Mouse (Mus musculus) gastrocnemius, adult 18-20 months (tissue): ENCODE results near the gene Eml1. TPM values are rescaled to one million over a fixed set of nuclear protein-coding genes. Genes with fewer than 3 reads are reported as not detected.
A peak's percentile ranks its signal among the peaks of the same experiment; 100 is the strongest.

Experiments
- DNase-seq: peaks from one replicate; pipeline ENCODE4 v3.0.0; 2021; ENCODE audit warnings: low spot score
- total RNA-seq, 2 experiments: library from RNA; stranded (reverse); gene quantifications; 2 replicates each; pipeline ENCODE4 v1.2.3; 2021

Eml1 gene
- total RNA-seq, 2 experiments from 2014 or later = 99.0 to 99.1 TPM

DNA sequence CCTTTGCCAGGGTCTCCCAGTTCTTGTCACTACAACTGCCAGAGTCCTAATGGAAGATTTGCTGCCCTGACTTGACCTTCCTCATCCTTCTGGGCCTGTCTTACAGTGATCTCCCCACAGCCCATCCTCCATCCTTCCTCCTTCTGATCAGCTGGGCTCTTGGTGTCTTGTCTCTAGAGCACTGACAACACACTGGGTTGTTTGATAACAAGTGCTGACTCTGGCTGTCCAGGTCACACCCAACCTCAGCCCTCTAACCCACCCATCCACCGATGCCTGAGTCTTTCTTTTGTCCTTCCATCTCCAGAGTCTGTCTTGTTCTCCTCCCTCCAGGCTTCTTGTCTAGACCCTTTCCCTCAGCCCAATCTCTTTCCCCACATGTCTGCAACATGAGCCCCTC lies 50.7 kb downstream of the Eml1 start:
- no peak for DNase-seq

DNA sequence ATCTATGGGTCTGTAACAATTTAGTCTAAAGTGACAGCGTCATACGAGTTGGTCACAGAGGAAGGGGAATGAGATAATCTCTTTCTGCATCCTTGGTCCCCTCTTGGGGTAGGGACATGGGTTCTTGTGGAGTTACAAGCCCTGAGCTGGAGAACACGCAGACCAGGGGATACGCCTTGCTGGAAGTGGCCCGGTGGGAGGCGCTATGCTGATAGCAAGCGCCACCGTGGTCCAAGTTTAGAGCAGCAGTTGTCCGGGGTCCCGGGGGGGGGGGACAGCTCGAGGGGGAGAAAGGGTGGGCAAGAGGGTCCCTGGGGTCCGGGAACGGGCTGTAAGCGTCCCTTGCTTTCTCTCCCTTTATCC lies 51.7 kb downstream of the Eml1 start:
- peak; percentile 41 for DNase-seq

DNA sequence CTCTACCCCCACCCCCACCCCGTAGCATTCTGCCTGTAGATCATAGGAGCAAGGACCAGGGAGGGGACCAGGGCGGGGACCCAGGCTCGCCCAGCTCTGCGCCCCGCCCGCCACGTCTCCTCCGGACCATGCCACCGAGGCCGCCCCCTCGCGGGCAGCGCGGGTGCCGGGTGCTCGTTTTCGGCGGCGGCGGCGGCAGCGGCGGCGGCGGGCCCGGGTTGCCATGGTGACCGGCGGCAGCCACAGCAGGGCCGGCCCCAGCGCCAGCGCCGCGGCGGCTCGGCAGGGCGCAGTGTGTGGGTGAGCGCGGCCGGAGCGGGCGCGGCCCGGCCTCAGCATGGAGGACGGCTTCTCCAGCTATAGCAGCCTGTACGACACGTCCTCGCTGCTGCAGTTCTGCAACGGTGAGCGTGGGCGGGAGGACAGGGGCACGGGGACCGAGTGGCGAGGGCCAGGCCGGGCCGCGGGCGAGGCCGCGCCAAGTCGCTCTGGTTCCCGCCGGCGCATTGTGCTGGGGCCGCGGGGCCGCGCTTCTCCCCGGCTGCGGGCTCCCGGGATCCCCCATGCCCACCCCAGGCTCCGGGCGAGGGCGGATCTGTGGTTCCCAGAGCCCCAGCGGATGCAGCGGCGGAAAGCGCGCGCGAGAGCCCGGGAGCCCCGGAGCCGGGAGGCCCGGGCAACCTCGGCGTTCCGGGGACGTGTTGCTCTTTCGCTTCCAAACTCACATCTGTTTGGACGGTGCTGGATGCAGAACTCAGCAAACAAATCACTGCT lies 52.3 kb downstream of the Eml1 start:
- DNase-seq = peak; percentile 88

DNA sequence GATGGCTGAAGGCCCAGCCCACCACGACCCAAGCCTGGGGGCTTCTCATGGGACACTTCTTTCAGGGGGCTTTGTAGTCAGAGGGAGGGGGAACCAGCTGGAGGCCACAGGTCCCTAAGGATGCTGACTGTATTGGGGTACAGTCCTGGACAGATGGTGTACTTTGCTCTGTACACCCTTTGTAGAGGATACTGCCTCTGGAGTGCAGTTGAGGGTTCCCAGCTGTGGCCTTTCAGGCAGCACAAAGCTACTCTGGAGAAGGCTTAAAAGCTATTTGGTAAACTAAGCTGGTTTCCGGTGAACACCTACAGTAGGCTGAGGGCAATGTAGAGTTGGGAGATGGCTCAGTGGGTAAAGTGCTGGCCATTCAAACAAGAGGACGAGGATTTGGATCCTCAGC lies 60.2 kb downstream of the Eml1 start:
- DNase-seq = no peak

DNA sequence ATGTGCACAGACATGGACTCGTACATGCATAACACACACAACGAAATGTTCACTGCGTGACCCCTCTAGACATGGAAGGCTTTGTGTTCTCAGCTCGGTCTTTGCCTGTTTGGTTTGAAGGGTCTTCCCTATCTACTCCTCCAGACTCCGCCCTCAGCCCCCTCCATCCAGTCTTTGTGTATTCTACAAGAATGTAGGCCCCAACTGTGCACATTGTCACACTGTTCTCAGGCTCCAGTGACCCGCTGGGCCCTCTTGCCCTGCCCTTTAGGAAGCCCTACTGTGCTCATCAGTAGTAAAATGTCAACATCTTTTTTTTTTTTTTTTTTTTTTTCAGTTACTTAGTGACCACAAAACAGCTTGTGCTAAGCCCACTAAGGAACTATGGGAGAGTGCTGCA lies 61.0 kb downstream of the Eml1 start:
- no peak for DNase-seq

DNA sequence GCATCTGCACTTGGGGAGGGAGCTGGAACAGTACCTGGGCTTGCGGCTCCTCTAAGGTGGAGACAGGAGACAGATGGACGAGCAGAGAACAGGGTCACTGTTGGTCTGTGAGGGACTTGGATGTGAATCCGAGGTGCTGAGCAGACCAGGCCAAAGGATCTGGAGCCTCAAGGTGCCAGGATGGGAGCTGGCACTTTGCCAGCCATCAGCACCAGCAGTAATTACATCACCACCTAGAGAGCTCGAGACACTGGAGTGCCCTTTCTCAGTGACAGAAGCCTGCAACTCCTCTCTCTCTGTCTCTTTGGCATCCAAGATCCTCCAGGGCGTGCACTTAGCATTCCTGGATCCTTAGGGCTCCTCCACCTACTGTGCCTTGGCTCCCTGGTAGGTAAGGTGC lies 61.8 kb downstream of the Eml1 start:
- no peak for DNase-seq

DNA sequence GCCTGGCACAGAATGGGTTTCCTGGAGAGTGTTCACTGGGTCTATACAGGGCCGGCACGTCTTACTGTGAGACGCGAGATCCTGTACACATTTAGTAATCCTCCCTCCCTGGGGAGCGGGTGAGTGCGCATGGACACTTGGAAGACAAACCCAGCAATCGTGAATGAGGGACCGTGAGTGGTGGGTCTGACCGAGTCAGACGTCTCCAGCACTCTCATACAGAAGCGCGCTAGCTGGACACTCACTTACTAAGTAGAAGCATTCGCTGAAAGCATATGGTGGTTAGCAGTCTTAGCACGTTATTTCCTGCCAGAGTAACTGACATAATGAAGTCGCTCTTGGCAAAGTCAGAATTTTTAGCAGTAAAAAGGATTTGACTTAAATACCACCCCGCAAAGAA lies 62.3 kb downstream of the Eml1 start:
- no peak for DNase-seq

DNA sequence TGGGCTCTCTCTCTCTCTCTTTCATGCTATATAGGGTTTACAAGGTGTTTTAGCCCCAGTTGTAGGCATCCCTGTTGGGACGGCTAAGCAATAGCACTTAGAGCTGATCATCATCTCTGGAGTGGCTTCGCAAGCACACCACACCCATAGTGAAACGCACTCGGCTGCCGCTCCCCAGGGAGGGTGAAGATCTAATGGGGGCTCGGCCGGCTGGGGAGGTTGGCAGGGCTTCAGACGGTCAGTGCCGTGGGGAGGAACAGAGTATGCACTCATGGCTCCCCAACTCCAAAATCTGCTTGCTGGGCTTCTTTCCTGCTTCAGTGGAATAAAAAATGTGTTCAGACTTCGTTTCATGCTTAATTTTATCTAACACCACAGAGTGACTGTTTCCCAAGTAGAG lies 62.7 kb downstream of the Eml1 start:
- DNase-seq = peak; percentile 48

DNA sequence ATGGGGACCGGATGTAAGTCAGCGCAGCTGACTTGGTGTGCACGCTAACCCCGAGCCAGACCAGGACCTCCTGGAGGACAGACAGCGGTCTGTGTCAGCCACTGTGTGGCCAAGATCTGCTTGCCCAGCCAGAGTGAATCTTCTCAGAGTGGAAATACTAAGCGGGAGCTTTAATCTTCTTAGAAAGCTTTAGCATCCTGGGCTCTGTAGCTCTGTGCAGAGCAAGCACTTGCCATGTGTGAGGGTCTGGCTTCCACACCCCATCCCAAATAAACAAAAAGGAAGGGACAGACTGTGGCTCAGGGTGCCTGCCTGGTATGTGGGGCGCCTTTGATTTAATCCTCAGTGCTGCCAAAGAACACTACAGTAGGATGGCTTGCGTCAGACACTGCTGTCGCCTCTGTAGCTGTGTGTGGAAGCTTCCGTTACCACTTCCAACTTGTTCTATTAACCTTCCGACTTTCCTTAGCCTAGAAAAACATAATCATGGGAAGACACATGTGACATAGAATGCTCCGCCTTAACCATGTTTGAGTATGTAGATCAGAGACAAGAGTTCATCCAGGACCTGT lies 64.8 kb downstream of the Eml1 start:
- DNase-seq = no peak

DNA sequence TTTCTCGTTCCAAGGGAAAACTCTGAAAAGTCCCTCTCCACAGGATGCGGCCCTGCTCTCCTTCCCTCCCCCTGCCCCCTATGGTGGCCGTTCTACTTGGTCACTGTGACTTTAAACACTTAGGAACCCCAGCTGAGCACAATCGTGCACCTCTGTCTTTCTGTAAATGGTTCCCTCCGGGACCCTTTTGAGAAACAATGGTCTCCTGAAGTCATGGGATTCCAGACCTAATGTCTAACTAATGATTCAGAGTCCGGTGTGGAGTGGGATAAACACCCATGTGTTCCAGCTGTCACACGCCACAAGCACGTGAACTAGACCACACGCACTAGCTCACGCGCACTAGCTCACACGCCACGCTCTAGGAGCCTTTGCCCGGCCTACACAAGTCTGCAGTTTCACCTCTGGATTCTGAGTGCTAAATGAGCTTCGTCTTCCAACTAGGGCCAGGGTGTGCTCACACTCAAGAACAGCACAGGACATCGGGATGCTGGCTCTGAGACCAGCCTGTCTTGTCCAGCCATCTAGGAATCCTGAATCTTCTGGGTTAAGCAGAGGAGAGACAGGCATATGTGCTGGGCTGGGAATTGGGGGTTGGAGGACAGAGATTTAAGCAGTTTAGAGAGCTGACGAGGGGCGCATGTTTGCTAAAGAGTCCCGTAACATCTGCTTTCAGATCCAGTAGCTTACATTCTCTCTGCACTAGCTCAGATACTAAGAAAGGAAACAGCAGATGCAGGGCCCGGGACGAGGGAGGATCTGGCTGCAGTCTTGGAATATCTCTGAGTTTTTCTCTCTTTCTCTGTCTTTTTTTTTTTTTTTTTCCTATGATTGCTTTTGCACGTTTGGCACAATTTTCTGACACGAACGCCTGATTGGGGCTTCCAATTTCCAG lies 65.5 kb downstream of the Eml1 start:
- DNase-seq = peak; percentile 48

DNA sequence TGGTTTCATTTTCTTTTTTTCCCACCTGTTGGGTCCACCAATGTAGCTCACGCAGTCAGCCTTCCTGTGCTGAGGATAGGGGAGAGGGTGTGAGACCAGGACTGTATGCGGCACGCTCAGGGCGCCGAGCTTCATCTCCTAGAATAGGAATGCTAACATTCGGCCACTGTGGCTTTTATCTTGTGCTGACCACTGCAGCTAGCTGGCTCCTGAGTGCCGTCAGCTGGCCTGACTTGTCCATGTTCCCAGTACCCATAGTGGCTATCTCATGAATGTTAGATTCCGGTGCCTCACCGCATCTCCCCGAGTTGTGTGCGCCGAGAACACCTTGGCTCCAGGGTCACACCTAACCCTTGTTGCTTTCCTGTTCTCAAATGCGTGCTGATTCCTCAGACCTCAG lies 66.7 kb downstream of the Eml1 start:
- DNase-seq = no peak

DNA sequence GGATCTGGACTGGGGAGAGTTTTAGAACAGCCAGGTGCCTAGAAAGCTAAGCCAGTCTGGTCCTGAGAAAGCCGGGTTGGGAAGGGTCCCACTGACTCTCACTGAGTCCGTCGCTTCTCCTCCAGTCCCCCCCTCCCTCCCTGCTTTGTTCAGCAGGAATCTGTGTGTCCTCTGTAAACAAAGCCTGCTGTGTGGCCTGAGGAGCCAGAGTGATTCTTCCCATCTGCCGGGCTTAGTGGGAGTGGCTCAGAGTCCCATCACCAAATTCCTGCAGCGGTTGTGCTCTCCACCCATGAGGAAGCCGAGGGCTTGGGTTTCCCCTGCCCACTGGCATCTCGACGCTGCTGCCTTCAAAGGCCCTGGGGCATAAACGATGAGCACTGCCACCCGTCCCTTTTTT lies 72.5 kb downstream of the Eml1 start:
- no peak for DNase-seq

DNA sequence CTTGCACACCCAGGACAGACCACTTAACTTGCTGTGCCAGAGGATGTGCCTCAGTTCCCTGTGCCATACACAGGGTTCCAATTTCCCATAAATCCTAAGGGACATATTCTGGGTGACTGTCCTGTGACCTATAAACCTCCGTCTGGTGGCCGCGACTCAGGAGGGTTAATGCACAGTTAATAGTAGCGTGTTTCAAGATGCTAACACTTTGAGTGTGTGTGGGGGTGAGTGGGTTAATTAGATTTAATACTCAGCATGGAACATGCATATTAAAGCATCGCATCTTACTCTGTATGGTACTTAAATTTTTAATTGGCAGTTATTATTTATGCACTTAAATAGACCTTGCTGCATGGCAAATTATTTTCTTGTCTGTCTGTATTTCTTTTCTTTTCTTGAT lies 73.0 kb downstream of the Eml1 start:
- no peak for DNase-seq

DNA sequence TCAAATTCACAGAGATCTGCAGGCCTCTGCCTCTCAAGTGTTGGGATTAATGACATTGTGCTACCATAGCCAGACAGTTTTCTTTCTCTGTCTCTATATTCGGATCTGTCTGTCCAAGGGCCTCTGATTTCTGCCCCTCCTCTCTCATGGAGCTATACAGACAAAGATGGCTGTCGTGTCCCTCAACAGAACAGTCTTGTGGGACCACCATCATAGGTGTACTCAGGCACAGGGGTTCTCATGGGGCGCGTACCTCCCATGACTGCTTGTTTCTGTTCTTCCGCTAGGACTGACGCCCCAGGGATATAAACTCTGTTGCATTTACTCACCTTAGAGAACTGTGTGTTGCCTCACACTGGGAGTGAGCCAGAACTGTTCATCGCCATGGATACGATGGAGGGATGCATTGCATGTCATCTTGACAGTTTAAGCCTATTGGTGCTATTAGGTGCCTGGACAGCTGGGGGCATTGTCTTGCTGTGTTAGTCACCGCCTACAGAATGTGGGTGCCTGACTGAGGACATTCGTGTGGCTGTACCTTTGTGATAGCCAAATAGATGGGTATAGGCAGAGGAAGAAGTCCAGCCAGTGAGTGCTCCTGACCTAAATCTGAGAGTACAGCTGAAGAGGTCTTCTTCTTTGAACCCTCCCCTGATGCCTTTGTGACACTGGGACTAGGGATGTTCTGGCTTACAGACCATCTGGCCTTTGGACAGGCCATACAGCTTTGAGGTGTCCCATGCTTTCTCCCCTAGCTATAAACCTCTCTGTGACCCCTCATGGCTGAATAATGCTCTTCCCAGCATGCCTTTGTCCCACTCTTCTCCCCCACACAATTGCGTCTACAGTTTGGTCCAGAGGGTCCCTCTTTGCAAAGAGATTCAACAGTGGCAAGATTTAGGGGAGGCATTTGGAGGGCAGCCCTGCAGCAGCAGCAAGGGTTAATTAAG lies 73.7 kb downstream of the Eml1 start:
- DNase-seq = no peak

DNA sequence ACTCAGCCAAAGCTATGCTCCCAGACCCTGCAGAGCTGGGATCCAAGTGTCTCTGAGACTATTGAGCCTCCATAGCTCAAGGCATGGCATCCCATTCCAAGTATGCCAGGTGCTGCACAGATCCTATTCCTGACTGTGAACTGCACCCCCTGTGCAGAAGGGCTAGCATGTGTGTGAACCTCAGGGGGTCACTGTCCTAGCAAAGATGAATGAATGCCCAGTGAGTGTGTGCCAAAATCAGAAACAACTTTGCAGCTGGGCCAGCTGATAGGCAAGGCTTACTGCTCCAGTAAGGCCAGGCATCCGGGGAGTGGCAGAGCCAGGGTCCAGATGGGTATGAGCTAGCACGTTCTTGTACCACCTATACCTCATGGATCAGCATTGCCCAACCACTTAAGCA lies 76.0 kb downstream of the Eml1 start:
- DNase-seq = no peak

DNA sequence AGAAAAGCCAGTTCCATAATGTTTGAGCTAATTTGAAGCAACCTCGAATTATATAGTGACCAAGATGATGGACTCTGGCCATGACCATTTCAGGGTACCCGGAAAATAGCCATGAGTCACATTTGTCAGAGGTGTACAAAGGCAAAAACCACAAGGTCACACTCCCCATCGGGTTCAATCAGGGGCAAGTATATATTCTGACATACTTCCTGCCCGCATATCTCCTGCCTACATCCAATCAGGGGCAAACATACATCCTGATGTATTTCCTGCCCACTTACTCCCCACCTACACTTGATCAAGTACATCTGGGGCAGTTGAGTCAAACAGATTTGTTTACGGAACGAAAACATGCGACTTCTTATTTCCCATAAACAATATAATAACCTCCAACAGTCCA lies 77.6 kb downstream of the Eml1 start:
- no peak for DNase-seq

DNA sequence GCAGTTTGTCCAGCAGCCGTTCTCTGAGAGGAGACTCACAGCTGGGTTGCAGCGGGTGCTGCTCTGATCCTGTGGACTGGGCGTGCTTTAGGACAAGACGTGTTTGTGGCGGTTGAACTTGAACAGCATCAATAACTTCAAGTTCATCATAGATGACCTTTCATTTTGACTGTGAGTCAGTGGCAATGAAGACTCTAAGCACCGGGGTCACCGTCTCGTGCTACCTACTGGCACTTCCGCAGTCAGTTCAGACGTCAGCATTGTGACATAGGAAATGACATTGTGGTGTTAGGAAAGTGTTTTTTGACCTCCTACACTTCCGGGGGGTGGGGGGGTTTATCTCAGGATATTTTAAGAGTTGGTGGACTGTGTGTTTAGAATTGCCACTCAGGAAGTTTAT lies 79.2 kb downstream of the Eml1 start:
- DNase-seq = no peak

DNA sequence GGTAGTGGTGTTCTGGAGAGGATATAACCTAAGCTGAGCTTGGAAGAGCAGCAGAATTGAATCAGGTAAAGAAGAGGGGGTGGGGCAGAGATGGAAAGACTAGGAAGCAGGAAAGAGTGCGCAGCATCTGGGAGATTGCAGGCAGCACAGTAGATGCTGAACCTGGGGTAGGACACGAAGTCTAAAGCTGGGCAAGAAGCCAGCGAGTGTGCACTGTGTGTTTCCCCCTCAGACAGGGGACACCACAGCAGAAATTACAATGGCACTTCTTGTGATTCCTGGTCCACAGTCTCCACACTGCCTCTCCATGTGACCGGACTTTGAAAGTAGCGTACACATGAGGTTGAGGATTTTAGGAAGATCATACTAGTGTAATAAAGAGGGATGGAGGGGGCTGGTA lies 79.8 kb downstream of the Eml1 start:
- no peak for DNase-seq

DNA sequence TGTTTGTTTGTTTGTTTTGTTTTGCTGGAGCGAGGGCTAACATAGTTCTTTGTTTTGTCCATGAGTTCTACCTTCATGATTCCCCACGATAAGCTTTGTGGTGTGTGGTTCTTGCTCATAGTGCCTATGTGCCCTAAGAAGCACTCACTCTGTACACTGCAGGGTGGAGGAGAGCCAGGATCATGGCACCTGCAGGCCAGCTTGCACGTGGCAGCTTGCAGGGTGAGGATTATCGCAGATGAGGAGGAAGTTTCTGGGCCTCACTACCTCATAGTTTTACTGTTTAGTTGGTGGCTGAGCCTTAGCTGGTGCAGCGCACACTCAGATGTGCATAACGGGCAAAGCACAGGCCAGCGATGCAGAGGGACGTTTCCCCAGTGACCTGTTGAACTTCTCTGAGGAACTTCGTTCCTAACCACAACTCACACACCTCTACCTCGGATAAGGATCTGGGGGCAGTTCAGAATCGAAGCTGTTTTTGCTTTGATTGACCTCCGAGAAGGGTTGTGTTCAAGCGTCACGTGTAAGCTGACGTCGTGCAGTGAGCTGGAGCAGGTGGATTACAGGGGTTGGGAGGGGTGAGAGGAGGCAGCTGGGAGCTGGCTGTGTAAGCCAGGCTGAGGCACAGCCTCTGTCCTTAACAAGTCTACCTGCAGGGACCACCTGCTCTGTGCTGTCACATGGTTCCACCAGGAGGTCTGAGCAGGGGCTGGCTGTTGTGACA lies 81.6 kb downstream of the Eml1 start:
- no peak for DNase-seq

DNA sequence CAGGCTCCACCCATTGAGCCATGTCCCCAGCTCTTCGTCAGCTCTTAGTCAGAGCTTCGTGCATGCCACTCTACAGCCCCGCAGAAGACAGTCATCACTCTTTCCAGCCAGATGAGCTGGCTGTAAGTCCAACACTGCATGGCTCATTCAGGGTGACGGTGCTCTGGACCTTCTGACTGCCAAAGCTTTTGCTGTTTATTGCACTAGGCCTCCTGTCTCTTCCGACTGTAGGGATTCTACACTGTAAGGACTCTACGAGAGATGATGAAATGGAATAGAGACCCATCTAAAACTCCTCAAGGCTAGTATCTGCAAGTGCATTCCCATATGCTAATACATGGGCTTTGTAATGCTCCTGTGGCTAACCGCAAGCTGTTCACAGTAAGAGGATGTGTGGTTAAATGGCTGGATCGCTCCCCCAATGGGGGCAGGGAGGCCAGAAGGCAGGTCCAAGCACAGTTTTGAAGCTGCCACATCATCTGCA lies 82.8 kb downstream of the Eml1 start:
- DNase-seq = no peak

DNA sequence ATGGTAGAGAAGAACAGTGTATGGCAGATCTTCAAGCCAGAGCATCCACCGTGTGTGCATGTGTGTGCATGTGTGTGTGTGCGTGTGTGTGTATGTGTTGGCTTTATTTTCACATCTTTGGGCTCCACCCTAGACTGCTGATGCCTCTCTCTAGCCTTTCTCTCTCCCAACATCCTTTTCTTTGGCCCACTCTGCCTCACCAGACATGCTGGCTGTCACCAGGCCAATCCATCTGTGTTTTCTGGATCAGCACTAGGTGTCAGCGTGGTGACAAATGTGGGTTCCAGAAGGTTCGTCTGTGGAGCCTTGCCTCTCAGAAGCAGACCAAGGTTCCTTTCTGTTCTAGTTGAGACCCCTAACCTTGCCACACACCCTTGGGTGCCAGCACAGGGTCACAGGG lies 84.2 kb downstream of the Eml1 start:
- peak; percentile 17 for DNase-seq
